Mouse (Mus musculus): Measurements from ENCODE around the gene Vsig8. TPM values are rescaled to one million over a fixed set of nuclear protein-coding genes. Genes with fewer than 3 reads are reported as not detected.
A peak's percentile ranks its signal among the peaks of the same experiment; 100 is the strongest.

The Vsig8 gene
- polyA plus RNA-seq, 1 experiment = not detected

GRCm38 (mm10) chr1:172551009-172551408 lies 4.7 kb upstream of the Vsig8 start:
- Histone ChIP-seq H3ac (ENCODE audit: control insufficient read depth, insufficient read length) (no peak overlapping the region), H3K79me2 (ENCODE audit: control insufficient read depth, insufficient read depth) (no peaks in the 10 kb centered on the region), H3K4me2 (ENCODE audit: low read depth) (no peak overlapping the region), H3K36me3 (ENCODE audit: control insufficient read depth, insufficient read depth) (no peaks in the 10 kb centered on the region), H3K4me3 (no peak overlapping the region), H3K27me3 (ENCODE audit: control insufficient read depth, insufficient read depth, insufficient read length) (peaks cover under 1% of the 10 kb centered on the region)
- TF ChIP-seq USF1 (IDR thresholded peaks at IDR 0.05; ENCODE audit: low read depth) (no peak), REST (IDR thresholded peaks at IDR 0.05; ENCODE audit: insufficient read depth, insufficient read length) (no peak), TCF12 (IDR thresholded peaks at IDR 0.05; ENCODE audit: insufficient read depth, poor library complexity, severe bottlenecking) (no peak), MAX (IDR thresholded peaks at IDR 0.05; ENCODE audit: low read depth) (no peak), TCF3 (IDR thresholded peaks at IDR 0.05; ENCODE audit: insufficient read length, low read depth) (no peak), MYOD1 (IDR thresholded peaks at IDR 0.05; ENCODE audit: control insufficient read depth in 1 of 3, insufficient read length in 2 of 3, low read depth in 2 of 3) (no peak)

- H3K36me3 ChIP-seq (ENCODE audit: control insufficient read depth, insufficient read depth) = no peaks in the 10 kb centered on the region
- no peak for TF ChIP-seq E2F4 (IDR thresholded peaks at IDR 0.05; ENCODE audit: insufficient read depth)
- TF ChIP-seq USF1 (IDR thresholded peaks at IDR 0.05; ENCODE audit: low read depth) = no peak
- TF ChIP-seq SRF (IDR thresholded peaks at IDR 0.05; ENCODE audit: control insufficient read depth, insufficient read length, low read depth) = no peak
- TF ChIP-seq TCF3 (IDR thresholded peaks at IDR 0.05; ENCODE audit: insufficient read length, low read depth) = no peak
- TF ChIP-seq POLR2AphosphoS2 (IDR thresholded peaks at IDR 0.05; ENCODE audit: insufficient read length, low read depth) = no peak
- TF ChIP-seq MYOD1 (IDR thresholded peaks at IDR 0.05; ENCODE audit: control insufficient read depth in 1 of 3, insufficient read length in 2 of 3, low read depth in 2 of 3) = no peak
- no peak for TF ChIP-seq REST (IDR thresholded peaks at IDR 0.05; ENCODE audit: insufficient read depth, insufficient read length)
- H3ac ChIP-seq (ENCODE audit: control insufficient read depth, insufficient read length) = no peak overlapping the region
- H3K79me2 ChIP-seq (ENCODE audit: control insufficient read depth, insufficient read depth) = no peaks in the 10 kb centered on the region
- peaks cover 3% of the 10 kb centered on the region for H3K27me3 ChIP-seq (ENCODE audit: control insufficient read depth, insufficient read depth, insufficient read length)
- H3K4me2 ChIP-seq (ENCODE audit: low read depth) = no peak overlapping the region
- H3K4me3 ChIP-seq = no peak overlapping the region
Observed at GRCm38 (mm10) chr1:172552623-172553022, 3.1 kb upstream of the Vsig8 start.

GRCm38 (mm10) chr1:172562641-172563464 lies 7.1 kb downstream of the Vsig8 start:
- no peaks in the 10 kb centered on the region for H3K27me3 ChIP-seq (ENCODE audit: control insufficient read depth, insufficient read depth, insufficient read length)
- H3K36me3 ChIP-seq (ENCODE audit: control insufficient read depth, insufficient read depth) = no peaks in the 10 kb centered on the region
- H3ac ChIP-seq (ENCODE audit: control insufficient read depth, insufficient read length) = peak overlapping the region; percentile 16
- H3K4me3 ChIP-seq = peak overlapping the region; percentile 12
- TF ChIP-seq USF1 (IDR thresholded peaks at IDR 0.05; ENCODE audit: low read depth) (no peak), MYOG (IDR thresholded peaks at IDR 0.05; ENCODE audit: control insufficient read depth in 1 of 3, insufficient read depth in 1 of 3, insufficient read length in 2 of 3, low read depth in 2 of 3) (peak in 1 of 3 experiments; percentile 28), TCF3 (IDR thresholded peaks at IDR 0.05; ENCODE audit: insufficient read length, low read depth) (no peak), MAX (IDR thresholded peaks at IDR 0.05; ENCODE audit: low read depth) (no peak), POLR2A (IDR thresholded peaks at IDR 0.05; ENCODE audit: insufficient read length, low read depth) (peak; percentile 61), TCF12 (IDR thresholded peaks at IDR 0.05; ENCODE audit: insufficient read depth, poor library complexity, severe bottlenecking) (no peak)
- H3K79me2 ChIP-seq (ENCODE audit: control insufficient read depth, insufficient read depth) = no peaks in the 10 kb centered on the region
- peak overlapping the region; percentile 86 for H3K4me2 ChIP-seq (ENCODE audit: low read depth)

DNA sequence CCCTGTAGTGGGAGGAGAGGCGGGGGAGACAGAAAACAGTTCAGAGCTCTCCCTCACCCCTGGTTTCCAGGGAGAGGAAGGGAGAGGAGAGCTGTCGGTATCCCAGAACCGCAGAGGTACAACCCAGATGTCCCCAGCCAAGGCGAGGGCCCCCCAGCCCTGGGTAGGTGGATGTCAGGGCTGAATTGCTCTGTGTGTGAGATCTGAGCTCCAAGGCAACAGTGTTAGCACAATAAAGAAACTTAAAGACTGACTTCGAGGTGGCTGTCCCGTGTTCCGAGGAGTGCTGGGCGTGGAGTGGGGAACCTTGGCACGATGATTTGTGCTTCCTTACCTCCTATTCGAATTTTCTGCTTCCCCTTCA lies 7.7 kb downstream of the Vsig8 start:
- TF ChIP-seq TCF12 (IDR thresholded peaks at IDR 0.05; ENCODE audit: insufficient read depth, poor library complexity, severe bottlenecking) (no peak), MYOG (IDR thresholded peaks at IDR 0.05; ENCODE audit: control insufficient read depth in 1 of 3, insufficient read depth in 1 of 3, insufficient read length in 2 of 3, low read depth in 2 of 3) (no peak), CEBPB (IDR thresholded peaks at IDR 0.05; ENCODE audit: insufficient read depth, poor library complexity, severe bottlenecking) (no peak), MAX (IDR thresholded peaks at IDR 0.05; ENCODE audit: low read depth) (no peak), SRF (IDR thresholded peaks at IDR 0.05; ENCODE audit: control insufficient read depth, insufficient read length, low read depth) (no peak), MYOD1 (IDR thresholded peaks at IDR 0.05; ENCODE audit: control insufficient read depth in 1 of 3, insufficient read length in 2 of 3, low read depth in 2 of 3) (no peak), POLR2A (IDR thresholded peaks at IDR 0.05; ENCODE audit: insufficient read length, low read depth) (no peak), REST (IDR thresholded peaks at IDR 0.05; ENCODE audit: insufficient read depth, insufficient read length) (no peak), USF1 (IDR thresholded peaks at IDR 0.05; ENCODE audit: low read depth) (no peak), E2F4 (IDR thresholded peaks at IDR 0.05; ENCODE audit: insufficient read depth) (no peak), POLR2AphosphoS2 (IDR thresholded peaks at IDR 0.05; ENCODE audit: insufficient read length, low read depth) (no peak), TCF3 (IDR thresholded peaks at IDR 0.05; ENCODE audit: insufficient read length, low read depth) (no peak)
- H3K36me3 ChIP-seq (ENCODE audit: control insufficient read depth, insufficient read depth) = no peaks in the 10 kb centered on the region
- H3K4me2 ChIP-seq (ENCODE audit: low read depth) = peak overlapping the region; percentile 86
- H3ac ChIP-seq (ENCODE audit: control insufficient read depth, insufficient read length) = peak overlapping the region; percentile 16
- H3K79me2 ChIP-seq (ENCODE audit: control insufficient read depth, insufficient read depth) = no peaks in the 10 kb centered on the region
- H3K4me3 ChIP-seq = peak overlapping the region; percentile 12
- no peaks in the 10 kb centered on the region for H3K27me3 ChIP-seq (ENCODE audit: control insufficient read depth, insufficient read depth, insufficient read length)

DNA sequence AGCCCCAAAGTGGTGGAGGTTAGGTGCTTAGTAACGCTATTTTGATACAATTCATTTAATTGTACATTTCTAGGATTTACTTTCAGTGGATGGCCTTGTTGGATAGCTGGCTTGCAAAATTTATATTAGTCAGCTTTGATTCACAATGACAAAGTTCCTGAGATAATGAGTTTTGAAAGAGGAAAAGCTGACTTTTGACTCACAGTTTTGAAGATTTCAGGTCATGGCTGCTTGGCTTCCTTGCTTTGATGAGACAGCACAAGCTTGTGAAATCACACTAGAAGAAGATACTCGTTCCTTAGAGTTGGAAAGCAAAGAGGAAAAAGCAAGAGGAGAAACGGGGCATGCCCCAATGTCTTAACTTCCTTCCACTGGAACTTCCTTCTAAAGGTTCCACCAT lies 10.4 kb downstream of the Vsig8 start:
- H3ac ChIP-seq (ENCODE audit: control insufficient read depth, insufficient read length) = no peak overlapping the region
- H3K4me2 ChIP-seq (ENCODE audit: low read depth) = no peak overlapping the region
- H3K36me3 ChIP-seq (ENCODE audit: control insufficient read depth, insufficient read depth) = no peaks in the 10 kb centered on the region
- H3K27me3 ChIP-seq (ENCODE audit: control insufficient read depth, insufficient read depth, insufficient read length) = no peaks in the 10 kb centered on the region
- H3K4me3 ChIP-seq = no peak overlapping the region
- H3K79me2 ChIP-seq (ENCODE audit: control insufficient read depth, insufficient read depth) = no peaks in the 10 kb centered on the region
- TF ChIP-seq USF1 (IDR thresholded peaks at IDR 0.05; ENCODE audit: low read depth) (no peak), SRF (IDR thresholded peaks at IDR 0.05; ENCODE audit: control insufficient read depth, insufficient read length, low read depth) (no peak), TCF3 (IDR thresholded peaks at IDR 0.05; ENCODE audit: insufficient read length, low read depth) (no peak), MYOD1 (IDR thresholded peaks at IDR 0.05; ENCODE audit: control insufficient read depth in 1 of 3, insufficient read length in 2 of 3, low read depth in 2 of 3) (no peak), MYOG (IDR thresholded peaks at IDR 0.05; ENCODE audit: control insufficient read depth in 1 of 3, insufficient read depth in 1 of 3, insufficient read length in 2 of 3, low read depth in 2 of 3) (no peak), MAX (IDR thresholded peaks at IDR 0.05; ENCODE audit: low read depth) (no peak), POLR2A (IDR thresholded peaks at IDR 0.05; ENCODE audit: insufficient read length, low read depth) (no peak), REST (IDR thresholded peaks at IDR 0.05; ENCODE audit: insufficient read depth, insufficient read length) (no peak), TCF12 (IDR thresholded peaks at IDR 0.05; ENCODE audit: insufficient read depth, poor library complexity, severe bottlenecking) (no peak), POLR2AphosphoS2 (IDR thresholded peaks at IDR 0.05; ENCODE audit: insufficient read length, low read depth) (no peak), CEBPB (IDR thresholded peaks at IDR 0.05; ENCODE audit: insufficient read depth, poor library complexity, severe bottlenecking) (no peak), E2F4 (IDR thresholded peaks at IDR 0.05; ENCODE audit: insufficient read depth) (no peak)
